Mouse (Mus musculus) C2C12 (cell line): ENCODE data around the gene Wasl.

Source experiments
- CTCF ChIP-seq: IDR thresholded peaks from one replicate; pipeline ENCODE4 v1.5.1; 2011; ENCODE audit not compliant: control insufficient read depth, insufficient read depth, insufficient read length
- MAX ChIP-seq: IDR thresholded peaks from one replicate; pipeline ENCODE4 v1.6.1; 2011; ENCODE audit warnings: mild to moderate bottlenecking, control low read depth
- MYOD1 ChIP-seq: IDR thresholded peaks from one replicate; pipeline ENCODE4 v1.6.1; 2011; ENCODE audit warnings: low read depth; ENCODE audit not compliant: control insufficient read depth, insufficient read length
- MYOG ChIP-seq: IDR thresholded peaks from one replicate; pipeline ENCODE4 v1.6.1; 2011; ENCODE audit not compliant: control insufficient read depth, insufficient read length; ENCODE audit errors: extremely low read depth
- USF1 ChIP-seq: IDR thresholded peaks from one replicate; pipeline ENCODE4 v1.6.1; 2011; ENCODE audit warnings: low read depth, mild to moderate bottlenecking, control low read depth, moderate library complexity

DNA sequence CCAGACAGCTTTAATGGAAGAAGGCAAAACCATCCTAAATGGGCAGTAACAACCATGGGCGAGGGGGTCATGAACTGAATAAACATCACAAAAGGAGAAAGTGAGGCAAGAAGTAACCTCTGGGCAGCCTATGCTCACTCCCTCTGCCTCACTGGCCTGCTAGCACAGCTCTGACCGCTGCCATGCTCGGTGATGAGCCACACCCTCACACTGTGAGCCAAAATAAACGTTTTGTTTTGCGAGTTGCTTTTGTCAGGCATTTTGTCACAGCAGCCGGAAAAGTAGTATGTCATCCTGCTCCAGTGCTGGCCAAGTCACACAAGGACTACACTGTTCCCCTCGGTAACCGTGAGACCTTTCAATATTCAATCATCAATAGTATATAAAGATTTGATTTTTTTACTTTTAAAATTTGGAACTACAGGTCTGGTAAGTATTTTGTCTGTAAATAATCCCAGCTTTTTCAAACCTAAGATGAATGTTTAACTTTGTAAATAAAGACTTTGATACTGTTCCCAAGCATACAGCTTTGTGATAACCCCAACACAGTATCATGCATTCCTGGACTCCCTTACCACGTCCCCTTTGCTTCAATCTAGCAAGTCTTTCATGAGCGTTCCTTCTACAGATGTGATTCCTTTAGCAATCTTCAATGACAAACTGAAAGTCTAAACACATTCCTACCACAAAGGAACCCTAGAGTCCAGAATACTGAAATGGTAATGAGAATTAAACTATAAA, 7.0 kb downstream of the Wasl start:
- TF ChIP-seq CTCF (no peak), MYOD1 (no peak), MYOG (no peak), MAX (no peak), USF1 (no peak)
